Mouse (Mus musculus) spleen, adult 2 months (tissue): Measurements from ENCODE around the gene Sirpa.

ENCODE experiments used
- CTCF ChIP-seq: fragments of 200-500 bp; IDR thresholded peaks from 2 replicates; pipeline ENCODE4 v1.5.1; 2011; ENCODE audit warnings: mild to moderate bottlenecking, inconsistent platforms; ENCODE audit not compliant: insufficient read depth, insufficient read length, insufficient replicate concordance; ENCODE audit errors: extremely low read depth
- POLR2A ChIP-seq: fragments of 200-500 bp; IDR thresholded peaks from 2 replicates; pipeline ENCODE4 v1.6.1; 2011; ENCODE audit warnings: low read depth, low read length, inconsistent platforms

- TF ChIP-seq CTCF (0 out of 2 replicates have a peak, but pooled peaks have one; percentile 1), POLR2A (no peak)
Measured at GRCm38 (mm10) chr2:129660020-129660419, 67.4 kb downstream of the Sirpa start.
